Mouse (Mus musculus) limb, embryonic 10.5 days (tissue): Measurements from ENCODE around the gene Clasp2. TPM values are rescaled to one million over a fixed set of nuclear protein-coding genes. Genes with fewer than 3 reads are reported as not detected.

ENCODE experiments used
- DNase-seq: peaks from one replicate; pipeline ENCODE4 v3.0.0-alpha.2; 2017; ENCODE audit warnings: low spot score
- H3K27ac ChIP-seq: fragments of 300-500 bp; sonication (generic); 2 replicates; pipeline ENCODE4 v1.5.1; 2016; ENCODE audit warnings: mild to moderate bottlenecking
- H3K27me3 ChIP-seq: fragments of 300-500 bp; sonication (generic); 2 replicates; pipeline ENCODE4 v1.6.1; 2016; ENCODE audit warnings: low read depth, mild to moderate bottlenecking; ENCODE audit not compliant: poor library complexity, severe bottlenecking
- H3K36me3 ChIP-seq: fragments of 300-500 bp; sonication (generic); 2 replicates; pipeline ENCODE4 v1.6.1; 2016; ENCODE audit warnings: mild to moderate bottlenecking, moderate library complexity
- H3K4me1 ChIP-seq: fragments of 300-500 bp; sonication (generic); 2 replicates; pipeline ENCODE4 v1.6.1; 2016
- H3K4me3 ChIP-seq: fragments of 300-500 bp; sonication (generic); 2 replicates; pipeline ENCODE4 v1.5.1; 2016; ENCODE audit warnings: mild to moderate bottlenecking, moderate library complexity
- H3K9me3 ChIP-seq: fragments of 300-500 bp; sonication (generic); replicated peaks from 2 replicates; pipeline ENCODE4 v1.6.1; 2016; ENCODE audit warnings: mild to moderate bottlenecking
- WGBS: fragments of 180-500 bp; shearing (Covaris S2); methylation state at CpG from one replicate; pipeline ENCODE4 v1.1.7; 2016; 5-methylcytosine and 5-hydroxymethylcytosine counted together
- polyA plus RNA-seq: library from polyadenylated mRNA; unstranded; fragments of >200 nt; fragmentation: Nextera tagmentation; extraction: Ambion mirVana; gene quantifications from 2 replicates; pipeline ENCODE4 v1.2.1, GENCODE M21; 2016

The Clasp2 gene
- polyA plus RNA-seq, 1 experiment from 2014 or later: 31.7 TPM

- H3K36me3 ChIP-seq: 0 out of 2 replicates have a peak, but pooled peaks cover 2% of the 10 kb centered on the region
- H3K4me3 ChIP-seq: no peak overlapping the region
- no peaks in the 10 kb centered on the region for H3K4me1 ChIP-seq
- H3K27me3 ChIP-seq: no peaks in the 10 kb centered on the region
- 95% methylated on average over 1 of the region's 1 CpGs for WGBS
- H3K27ac ChIP-seq: no peak overlapping the region
- H3K9me3 ChIP-seq: no peaks in the 10 kb centered on the region
- no peak for DNase-seq
These were observed 64.1 kb downstream of the Clasp2 start for GRCm38 (mm10) chr9:113805359-113805758.

- Histone ChIP-seq H3K27ac (no peak overlapping the region), H3K4me1 (peaks cover 4% of the 10 kb centered on the region), H3K27me3 (no peaks in the 10 kb centered on the region), H3K9me3 (no peaks in the 10 kb centered on the region), H3K4me3 (no peak overlapping the region), H3K36me3 (0 out of 2 replicates have a peak, but pooled peaks cover 2% of the 10 kb centered on the region)
- 92% methylated on average over 1 of the region's 1 CpGs for WGBS
- no peak for DNase-seq
These were observed 70.1 kb downstream of the Clasp2 start for GRCm38 (mm10) chr9:113811327-113811726.

GRCm38 (mm10) chr9:113811957-113812670, 70.8 kb downstream of the Clasp2 start:
- H3K36me3 ChIP-seq: no peaks in the 10 kb centered on the region
- no peaks in the 10 kb centered on the region for H3K9me3 ChIP-seq
- no peak overlapping the region for H3K4me3 ChIP-seq
- no peak overlapping the region for H3K27ac ChIP-seq
- no peaks in the 10 kb centered on the region for H3K27me3 ChIP-seq
- peaks cover 4% of the 10 kb centered on the region for H3K4me1 ChIP-seq
- DNase-seq: no peak
- WGBS: 55% methylated on average over 9 of the region's 9 CpGs

GRCm38 (mm10) chr9:113812671-113813001, 71.4 kb downstream of the Clasp2 start:
- Histone ChIP-seq H3K4me3 (no peak overlapping the region), H3K4me1 (peaks cover 4% of the 10 kb centered on the region), H3K27ac (no peak overlapping the region), H3K27me3 (no peaks in the 10 kb centered on the region), H3K9me3 (no peaks in the 10 kb centered on the region), H3K36me3 (no peaks in the 10 kb centered on the region)
- no peak for DNase-seq
- 80% methylated on average over 4 of the region's 4 CpGs for WGBS

DNA sequence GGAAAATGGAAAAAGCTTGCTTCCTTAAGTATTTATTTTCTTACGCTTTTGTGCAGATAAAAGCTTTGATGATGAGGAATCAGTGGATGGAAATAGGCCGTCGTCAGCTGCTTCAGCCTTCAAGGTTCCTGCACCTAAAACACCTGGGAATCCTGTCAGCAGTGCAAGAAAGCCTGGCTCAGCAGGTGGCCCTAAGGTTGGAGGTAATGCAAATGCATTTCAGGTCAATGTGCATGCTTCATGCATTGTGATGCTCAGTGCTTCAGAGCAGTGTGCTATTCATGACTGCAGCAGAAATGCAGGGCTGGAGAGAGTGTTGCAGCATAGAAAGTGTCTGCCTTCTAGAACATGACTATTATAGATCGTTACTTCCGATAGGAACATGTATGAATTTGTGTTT, 71.8 kb downstream of the Clasp2 start:
- H3K4me1 ChIP-seq: peaks cover 4% of the 10 kb centered on the region
- no peak for DNase-seq
- no peak overlapping the region for H3K4me3 ChIP-seq
- no peaks in the 10 kb centered on the region for H3K9me3 ChIP-seq
- 85% methylated on average over 5 of the region's 5 CpGs for WGBS
- no peaks in the 10 kb centered on the region for H3K27me3 ChIP-seq
- no peaks in the 10 kb centered on the region for H3K36me3 ChIP-seq
- no peak overlapping the region for H3K27ac ChIP-seq

DNA sequence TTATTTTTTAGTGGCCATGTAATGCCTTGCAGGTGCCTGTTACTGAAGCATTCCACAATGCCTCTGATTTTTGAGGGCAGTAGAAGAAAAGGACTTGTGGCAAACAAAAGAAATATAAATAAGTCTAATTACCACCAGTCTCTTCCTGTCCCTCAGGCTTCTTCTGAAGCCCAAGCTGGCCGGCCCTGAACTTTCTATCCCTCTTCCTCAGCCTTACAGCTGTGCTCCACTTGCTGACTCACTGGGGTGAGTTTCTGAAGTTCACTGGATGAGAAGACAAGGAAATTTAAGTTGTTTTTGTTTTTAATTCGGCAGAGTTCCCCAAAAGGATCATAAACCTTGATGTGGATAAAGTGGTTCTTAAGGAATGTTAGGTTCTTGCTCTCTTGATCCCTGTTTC, 74.6 kb downstream of the Clasp2 start:
- Histone ChIP-seq H3K9me3 (no peaks in the 10 kb centered on the region), H3K27ac (no peak overlapping the region), H3K4me3 (no peak overlapping the region), H3K27me3 (no peaks in the 10 kb centered on the region), H3K36me3 (no peaks in the 10 kb centered on the region), H3K4me1 (peaks cover 4% of the 10 kb centered on the region)
- WGBS: 84% methylated on average over 2 of the region's 2 CpGs
- DNase-seq: no peak

DNA sequence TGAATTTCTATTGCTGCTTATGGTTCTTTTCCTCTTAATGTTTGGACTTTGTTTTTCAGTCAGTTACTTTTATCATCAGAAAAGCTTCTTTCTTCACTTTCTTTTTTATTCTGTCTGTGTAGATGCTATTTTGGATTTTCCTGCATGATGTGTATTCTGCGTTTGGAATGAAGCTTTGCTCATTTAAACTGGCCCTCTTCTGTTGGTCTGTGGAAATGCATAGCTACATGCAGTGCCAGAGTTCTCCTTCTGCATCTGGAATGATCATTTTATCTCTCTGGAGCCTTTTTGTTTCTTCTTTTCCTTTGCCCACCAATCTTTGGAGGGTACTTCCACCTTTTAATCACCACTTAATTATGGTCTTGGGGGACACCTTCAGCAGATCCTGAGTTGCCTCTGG, 80.9 kb downstream of the Clasp2 start:
- WGBS: 74% methylated on average over 1 of the region's 1 CpGs

DNA sequence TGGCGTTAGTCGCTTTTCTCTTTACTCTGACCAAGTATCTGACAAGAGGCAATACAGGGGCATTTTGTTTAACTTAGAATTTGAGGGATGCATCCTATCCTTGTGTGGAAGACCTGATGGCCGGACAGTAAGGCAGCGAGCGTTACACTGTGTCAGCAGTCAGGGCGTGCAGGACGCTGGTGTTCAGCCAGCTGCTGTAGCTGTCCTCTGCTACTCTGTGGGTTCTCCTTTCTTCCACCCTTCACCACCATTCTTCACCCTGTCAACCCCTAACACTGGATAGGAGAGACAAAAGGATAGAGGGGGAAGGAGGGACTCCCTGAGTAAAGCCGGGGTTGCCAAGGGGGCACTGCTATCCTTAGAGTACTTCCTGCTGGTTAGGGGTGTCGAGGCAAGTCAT, 87.4 kb downstream of the Clasp2 start:
- H3K4me3 ChIP-seq: no peak overlapping the region
- no peaks in the 10 kb centered on the region for H3K36me3 ChIP-seq
- no peak overlapping the region for H3K27ac ChIP-seq
- 93% methylated on average over 9 of the region's 9 CpGs for WGBS
- DNase-seq: no peak
- H3K9me3 ChIP-seq: no peaks in the 10 kb centered on the region
- H3K27me3 ChIP-seq: no peaks in the 10 kb centered on the region
- H3K4me1 ChIP-seq: no peaks in the 10 kb centered on the region

More for the DNA sequence above, 80.9 kb downstream of the Clasp2 start:
- Histone ChIP-seq H3K4me3 (no peak overlapping the region), H3K4me1 (no peaks in the 10 kb centered on the region), H3K27me3 (no peaks in the 10 kb centered on the region), H3K36me3 (no peaks in the 10 kb centered on the region), H3K27ac (no peak overlapping the region), H3K9me3 (no peaks in the 10 kb centered on the region)
- no peak for DNase-seq

DNA sequence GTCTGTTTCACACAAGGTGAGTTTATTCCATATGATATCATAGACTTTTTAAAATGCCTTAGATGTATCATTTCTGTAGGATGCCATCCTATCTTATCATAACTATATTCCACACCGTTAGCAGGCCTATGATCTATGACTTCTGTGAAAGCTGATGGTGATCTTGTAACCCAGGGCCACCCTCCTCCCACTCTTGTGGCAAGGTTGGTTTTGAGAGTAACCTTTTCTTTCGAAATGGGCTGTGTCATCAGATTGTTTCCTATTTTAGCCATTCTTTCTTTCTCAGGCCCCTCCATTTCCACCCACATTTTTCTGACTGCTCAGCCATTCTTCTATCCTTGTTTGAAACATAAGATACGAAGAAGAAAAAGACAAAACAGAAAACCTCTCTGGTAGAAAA, 88.9 kb downstream of the Clasp2 start:
- no peak overlapping the region for H3K27ac ChIP-seq
- no peaks in the 10 kb centered on the region for H3K36me3 ChIP-seq
- DNase-seq: no peak
- H3K4me3 ChIP-seq: no peak overlapping the region
- no peaks in the 10 kb centered on the region for H3K27me3 ChIP-seq
- H3K9me3 ChIP-seq: no peaks in the 10 kb centered on the region
- WGBS: 94% methylated on average over 3 of the region's 3 CpGs
- no peaks in the 10 kb centered on the region for H3K4me1 ChIP-seq

DNA sequence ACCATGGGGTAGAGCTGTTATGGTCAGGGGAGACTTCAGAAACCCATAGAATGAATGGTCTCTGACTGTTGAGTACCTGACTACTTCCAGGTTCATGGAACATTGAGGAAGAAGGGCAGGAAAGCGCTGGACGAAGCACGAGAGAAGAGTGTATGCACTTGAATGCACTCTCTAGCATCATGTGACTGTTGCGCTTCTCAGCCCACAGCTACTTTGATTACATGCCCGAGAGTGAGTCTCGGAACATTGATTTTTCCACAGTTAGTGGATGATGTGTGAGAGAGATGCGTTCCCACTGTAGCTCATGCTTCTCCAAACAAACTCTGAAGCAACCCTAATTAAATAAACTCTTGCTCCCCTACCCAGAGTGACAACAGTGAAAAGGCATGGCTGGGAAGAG, 92.2 kb downstream of the Clasp2 start:
- 94% methylated on average over 7 of the region's 7 CpGs for WGBS
- no peak for DNase-seq
- Histone ChIP-seq H3K27ac (no peak overlapping the region), H3K27me3 (no peaks in the 10 kb centered on the region), H3K4me1 (no peaks in the 10 kb centered on the region), H3K4me3 (no peak overlapping the region), H3K36me3 (no peaks in the 10 kb centered on the region), H3K9me3 (no peaks in the 10 kb centered on the region)

GRCm38 (mm10) chr9:113837001-113837400, 95.7 kb downstream of the Clasp2 start:
- 80% methylated on average over 4 of the region's 4 CpGs for WGBS
- Histone ChIP-seq H3K36me3 (no peaks in the 10 kb centered on the region), H3K4me1 (no peaks in the 10 kb centered on the region), H3K9me3 (no peaks in the 10 kb centered on the region), H3K27me3 (no peaks in the 10 kb centered on the region), H3K4me3 (no peak overlapping the region), H3K27ac (no peak overlapping the region)
- no peak for DNase-seq

DNA sequence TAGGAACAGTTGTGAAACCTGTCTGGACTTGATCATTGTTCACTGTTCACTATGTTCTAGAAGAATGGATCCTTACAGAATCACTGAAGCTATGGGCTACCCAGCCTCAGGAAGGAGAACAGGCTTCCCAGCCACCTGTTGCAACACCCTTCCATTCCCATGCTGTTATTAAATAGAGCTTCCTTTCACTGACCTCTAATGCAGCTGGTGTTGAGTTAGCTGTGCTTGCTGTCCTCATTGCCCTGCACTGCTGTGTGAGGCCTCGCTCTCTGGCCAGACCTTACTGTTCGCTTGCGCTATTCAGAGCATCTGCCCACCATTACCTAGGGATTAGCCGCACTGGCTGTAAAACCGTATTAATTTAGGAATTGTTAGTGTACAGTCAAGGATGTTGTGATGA, 96.2 kb downstream of the Clasp2 start:
- DNase-seq: no peak
- Histone ChIP-seq H3K27ac (no peak overlapping the region), H3K9me3 (no peaks in the 10 kb centered on the region), H3K4me1 (no peaks in the 10 kb centered on the region), H3K27me3 (no peaks in the 10 kb centered on the region), H3K4me3 (no peak overlapping the region), H3K36me3 (no peaks in the 10 kb centered on the region)
- WGBS: 99% methylated on average over 5 of the region's 5 CpGs

- Histone ChIP-seq H3K27me3 (no peaks in the 10 kb centered on the region), H3K36me3 (peaks cover 16% of the 10 kb centered on the region), H3K9me3 (no peaks in the 10 kb centered on the region), H3K27ac (no peak overlapping the region), H3K4me3 (no peak overlapping the region), H3K4me1 (no peaks in the 10 kb centered on the region)
- 97% methylated on average over 4 of the region's 4 CpGs for WGBS
- DNase-seq: no peak
These were observed 102.8 kb downstream of the Clasp2 start for GRCm38 (mm10) chr9:113844029-113844428.

DNA sequence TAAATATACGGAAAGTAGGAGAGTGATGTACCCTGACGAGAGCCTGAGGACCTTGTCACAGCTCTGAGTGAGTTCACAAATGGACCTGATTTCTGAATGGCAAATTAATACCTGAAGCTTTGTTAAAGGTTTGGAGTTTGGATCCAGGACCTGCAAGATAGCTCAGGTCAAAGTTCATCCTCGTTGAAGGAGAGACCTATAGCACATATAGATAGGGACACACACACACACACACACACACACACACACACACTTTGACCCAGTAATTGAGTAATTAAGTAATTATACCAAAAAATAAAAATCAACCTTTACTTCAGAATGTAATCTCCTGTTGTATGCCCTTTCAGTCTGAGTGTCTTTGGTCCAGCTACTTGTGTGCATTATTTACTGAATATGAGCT, 114.2 kb downstream of the Clasp2 start:
- Histone ChIP-seq H3K4me1 (no peaks in the 10 kb centered on the region), H3K36me3 (peaks cover 37% of the 10 kb centered on the region), H3K9me3 (no peaks in the 10 kb centered on the region), H3K4me3 (no peak overlapping the region), H3K27ac (no peak overlapping the region), H3K27me3 (no peaks in the 10 kb centered on the region)
- DNase-seq: no peak
- 95% methylated on average over 3 of the region's 3 CpGs for WGBS
